Mouse (Mus musculus): ENCODE measurements around the gene Iah1. TPM values are rescaled to one million over a fixed set of nuclear protein-coding genes. Genes with fewer than 3 reads are reported as not detected.

The Iah1 gene
- 34.1 and 40.1 TPM in 2 replicates for polyA plus RNA-seq (2014; fragmentation: Nextera tagmentation; extraction: Ambion mirVana)

DNA sequence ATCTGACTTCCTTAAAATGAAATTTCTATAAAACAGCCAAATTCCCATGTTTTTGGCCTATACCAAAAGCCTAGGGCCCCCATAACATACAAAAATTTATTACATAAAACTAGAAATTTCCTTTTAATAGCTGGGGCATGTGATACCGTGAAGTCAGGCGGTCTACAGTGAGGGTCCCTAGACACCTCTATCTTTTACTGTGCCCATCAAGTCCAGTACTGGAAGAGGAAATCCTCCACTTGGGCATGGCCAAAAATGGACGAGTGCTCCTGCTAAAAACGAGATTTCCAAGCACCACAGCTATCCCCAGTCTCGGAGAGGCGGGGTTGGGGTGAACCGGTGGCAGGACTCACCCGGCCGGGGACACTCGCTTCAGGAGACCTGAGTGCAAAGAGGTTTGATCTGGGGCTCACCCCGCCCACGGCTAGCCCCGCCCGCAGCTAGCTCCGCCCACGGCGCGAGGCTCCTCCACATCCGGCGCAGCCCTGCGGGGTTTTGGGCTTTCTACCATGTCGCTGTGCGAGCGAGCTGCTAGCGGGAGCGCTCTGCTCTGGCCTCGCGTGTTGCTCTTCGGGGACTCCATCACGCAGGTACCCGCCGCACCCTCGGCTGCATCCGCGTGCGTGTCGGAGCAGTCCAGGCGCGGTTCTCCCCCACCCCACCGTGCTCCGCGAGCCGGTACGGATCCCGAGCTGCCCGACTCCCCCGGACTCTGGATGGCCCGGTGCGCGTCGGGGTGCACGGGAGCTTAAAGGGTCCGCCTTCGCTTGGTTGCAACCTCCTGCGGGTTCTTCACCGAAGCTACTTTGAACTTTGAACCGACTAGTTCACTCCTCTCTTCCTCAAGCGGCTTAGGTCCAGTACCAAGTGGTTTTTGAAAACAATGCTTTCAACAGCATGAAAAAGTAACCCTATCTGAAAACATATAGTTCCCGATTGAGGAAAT lies at the start of gene Iah1:
Gene Iah1, plus strand, starts transcription at position 467 of the 946 bp plus-strand sequence.
- H3K4me2 ChIP-seq (ENCODE audit: low read length), result peak within 1 kb of the TSS; percentile 80
- peak within 1 kb of the TSS; percentile 61 for H3K4me3 ChIP-seq (replicated peaks; ENCODE audit: low read depth, low read length)
- 0 out of 2 replicates have a peak, but pooled peaks cover 4% of the 10 kb centered on the region for H3K4me1 ChIP-seq (ENCODE audit: control insufficient read depth, insufficient read depth, low read length)
- H3K9me3 ChIP-seq (ENCODE audit: control insufficient read depth, low read length), result no peaks in the 10 kb centered on the region
- H3K9ac ChIP-seq (replicated peaks; ENCODE audit: low read length), result peak within 1 kb of the TSS; percentile 72
- WGBS, result 2% methylated on average over 59 of the region's 59 CpGs
- peaks cover 47% of the 10 kb centered on the region for H3K36me3 ChIP-seq (ENCODE audit: control insufficient read depth, insufficient read depth, low read length)
- ATAC-seq (ENCODE audit: low FRiP score, low TSS enrichment) (peak; percentile 89), DNase-seq (peak; percentile 87)
- no peaks in the 10 kb centered on the region for H3K27me3 ChIP-seq (ENCODE audit: control insufficient read depth, insufficient read depth, low read length)
- peak within 1 kb of the TSS; percentile 61; the same call in 1 of the 2 replicates for H3K27ac ChIP-seq (replicated peaks; ENCODE audit: low read depth, low read length)

DNA sequence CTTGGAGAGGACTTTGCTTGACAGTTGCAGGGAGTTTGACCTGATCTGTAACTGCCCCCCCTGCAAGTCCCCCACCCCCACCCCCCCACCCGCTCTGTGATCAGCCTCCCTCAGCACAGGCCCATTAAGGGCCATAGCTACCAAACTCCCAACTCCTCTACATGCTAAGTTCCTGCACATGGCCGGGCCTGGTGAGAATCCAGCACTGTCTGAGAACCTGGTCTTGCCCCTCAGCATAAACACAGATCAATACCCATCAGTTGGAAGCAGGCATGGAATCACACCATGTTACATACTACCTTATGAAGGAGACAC lies 49.4 kb upstream of the Iah1 start:
- no peaks in the 10 kb centered on the region for H3K9me3 ChIP-seq (ENCODE audit: control insufficient read depth, low read length)
- peaks cover 85% of the 10 kb centered on the region for H3K36me3 ChIP-seq (ENCODE audit: control insufficient read depth, insufficient read depth, low read length)
- no peak overlapping the region for H3K4me2 ChIP-seq (ENCODE audit: low read length)
- no peaks in the 10 kb centered on the region for H3K27me3 ChIP-seq (ENCODE audit: control insufficient read depth, insufficient read depth, low read length)
- H3K4me1 ChIP-seq (ENCODE audit: control insufficient read depth, insufficient read depth, low read length), result no peaks in the 10 kb centered on the region
- WGBS, result 93% methylated on average over 2 of the region's 2 CpGs
- H3K9ac ChIP-seq (replicated peaks; ENCODE audit: low read length), result no peak overlapping the region
- no peak overlapping the region for H3K27ac ChIP-seq (replicated peaks; ENCODE audit: low read depth, low read length)
- no peak overlapping the region for H3K4me3 ChIP-seq (replicated peaks; ENCODE audit: low read depth, low read length)
- DNase-seq, result no peak
- ATAC-seq (ENCODE audit: low FRiP score, low TSS enrichment), result no peak; the same call in 1 of the 2 replicates

DNA sequence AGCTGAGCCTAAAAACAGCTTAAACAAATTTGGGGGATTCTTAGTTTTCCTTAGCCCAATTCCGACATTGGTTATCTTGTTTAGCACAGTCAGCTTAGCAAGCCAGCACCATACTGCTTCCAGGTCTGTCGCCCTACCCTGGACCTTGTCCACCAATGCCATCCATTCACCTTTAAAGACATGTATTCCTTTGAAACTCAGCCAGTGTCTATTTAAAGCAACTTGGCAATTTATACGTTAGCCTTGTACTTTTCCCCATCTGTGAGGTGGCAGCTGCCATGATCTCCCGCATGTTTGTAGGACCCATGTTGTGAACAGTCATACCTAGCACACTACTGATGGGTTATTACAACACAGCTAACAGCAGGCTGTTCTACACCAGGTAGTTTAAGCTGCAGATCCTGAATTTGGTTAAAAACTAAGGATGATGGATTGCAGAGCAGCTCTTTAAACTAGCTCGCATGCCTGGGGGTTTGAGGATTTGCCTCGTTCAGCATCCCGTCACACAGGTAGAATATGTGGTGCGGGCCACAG lies 48.0 kb upstream of the Iah1 start:
- WGBS, result 95% methylated on average over 8 of the region's 8 CpGs
- no peak overlapping the region for H3K4me2 ChIP-seq (ENCODE audit: low read length)
- no peaks in the 10 kb centered on the region for H3K4me1 ChIP-seq (ENCODE audit: control insufficient read depth, insufficient read depth, low read length)
- no peak overlapping the region for H3K4me3 ChIP-seq (replicated peaks; ENCODE audit: low read depth, low read length)
- ATAC-seq (ENCODE audit: low FRiP score, low TSS enrichment) (no peak), DNase-seq (no peak)
- no peaks in the 10 kb centered on the region for H3K9me3 ChIP-seq (ENCODE audit: control insufficient read depth, low read length)
- no peak overlapping the region for H3K9ac ChIP-seq (replicated peaks; ENCODE audit: low read length)
- H3K27ac ChIP-seq (replicated peaks; ENCODE audit: low read depth, low read length), result no peak overlapping the region
- H3K27me3 ChIP-seq (ENCODE audit: control insufficient read depth, insufficient read depth, low read length), result no peaks in the 10 kb centered on the region
- peaks cover 84% of the 10 kb centered on the region for H3K36me3 ChIP-seq (ENCODE audit: control insufficient read depth, insufficient read depth, low read length)

DNA sequence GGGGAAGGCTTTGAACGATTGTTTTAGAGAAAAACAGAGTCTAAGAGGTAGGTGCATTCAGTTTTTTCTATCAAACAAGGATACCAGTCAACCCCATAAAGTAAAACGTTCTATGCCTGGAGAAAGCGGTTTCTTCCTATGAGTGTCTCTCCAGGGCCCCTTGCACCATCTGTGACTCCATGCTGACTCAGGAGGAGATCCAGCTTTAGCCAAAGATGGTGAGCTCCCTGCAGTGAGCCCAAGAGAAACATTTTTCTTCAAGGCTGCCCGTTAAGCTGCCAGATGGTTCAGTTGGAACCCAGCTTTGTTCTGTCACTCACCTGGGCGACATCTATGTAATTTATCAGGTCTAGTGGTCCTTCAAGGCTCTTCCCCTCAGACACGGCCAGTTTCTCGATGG lies 41.7 kb upstream of the Iah1 start:
- WGBS, result 78% methylated on average over 7 of the region's 7 CpGs
- H3K9me3 ChIP-seq (ENCODE audit: control insufficient read depth, low read length), result no peaks in the 10 kb centered on the region
- no peak overlapping the region for H3K27ac ChIP-seq (replicated peaks; ENCODE audit: low read depth, low read length)
- no peak overlapping the region for H3K9ac ChIP-seq (replicated peaks; ENCODE audit: low read length)
- DNase-seq, result no peak
- no peaks in the 10 kb centered on the region for H3K4me1 ChIP-seq (ENCODE audit: control insufficient read depth, insufficient read depth, low read length)
- no peak for ATAC-seq (ENCODE audit: low FRiP score, low TSS enrichment)
- no peaks in the 10 kb centered on the region for H3K27me3 ChIP-seq (ENCODE audit: control insufficient read depth, insufficient read depth, low read length)
- H3K36me3 ChIP-seq (ENCODE audit: control insufficient read depth, insufficient read depth, low read length), result peaks cover 45% of the 10 kb centered on the region
- H3K4me3 ChIP-seq (replicated peaks; ENCODE audit: low read depth, low read length), result no peak overlapping the region
- no peak overlapping the region for H3K4me2 ChIP-seq (ENCODE audit: low read length)

DNA sequence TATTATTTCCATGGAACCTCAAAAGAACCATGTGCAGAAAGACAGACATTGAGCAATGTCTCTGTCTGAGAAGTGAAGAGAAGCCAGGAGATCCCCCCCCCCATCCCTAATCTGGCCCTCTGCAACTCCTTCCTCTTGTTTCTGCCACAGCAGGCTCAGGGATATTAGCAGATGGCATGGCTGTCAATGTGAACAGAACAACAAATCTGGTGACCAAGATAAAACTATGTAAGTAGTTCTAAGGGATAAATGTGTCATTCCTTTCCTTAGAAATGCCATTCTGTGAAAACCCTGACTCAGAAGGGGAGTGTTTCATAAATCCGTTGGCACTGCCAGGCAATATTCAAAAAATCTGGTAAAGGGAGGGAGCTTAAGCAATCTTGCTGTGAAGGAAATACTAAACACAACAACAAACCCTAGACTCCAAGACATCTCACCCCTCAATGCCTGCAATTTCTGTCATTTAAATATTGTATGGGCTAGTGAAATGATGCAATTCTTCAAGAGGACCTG lies 38.8 kb upstream of the Iah1 start:
- Histone ChIP-seq H3K9ac (replicated peaks; ENCODE audit: low read length) (no peak overlapping the region), H3K9me3 (ENCODE audit: control insufficient read depth, low read length) (no peaks in the 10 kb centered on the region), H3K4me2 (ENCODE audit: low read length) (no peak overlapping the region), H3K36me3 (ENCODE audit: control insufficient read depth, insufficient read depth, low read length) (peaks cover 16% of the 10 kb centered on the region), H3K27me3 (ENCODE audit: control insufficient read depth, insufficient read depth, low read length) (no peaks in the 10 kb centered on the region), H3K4me1 (ENCODE audit: control insufficient read depth, insufficient read depth, low read length) (no peaks in the 10 kb centered on the region), H3K27ac (replicated peaks; ENCODE audit: low read depth, low read length) (no peak overlapping the region), H3K4me3 (replicated peaks; ENCODE audit: low read depth, low read length) (no peak overlapping the region)
- no peak for ATAC-seq (ENCODE audit: low FRiP score, low TSS enrichment)
- DNase-seq, result no peak
- 88% methylated on average over 1 of the region's 1 CpGs for WGBS

DNA sequence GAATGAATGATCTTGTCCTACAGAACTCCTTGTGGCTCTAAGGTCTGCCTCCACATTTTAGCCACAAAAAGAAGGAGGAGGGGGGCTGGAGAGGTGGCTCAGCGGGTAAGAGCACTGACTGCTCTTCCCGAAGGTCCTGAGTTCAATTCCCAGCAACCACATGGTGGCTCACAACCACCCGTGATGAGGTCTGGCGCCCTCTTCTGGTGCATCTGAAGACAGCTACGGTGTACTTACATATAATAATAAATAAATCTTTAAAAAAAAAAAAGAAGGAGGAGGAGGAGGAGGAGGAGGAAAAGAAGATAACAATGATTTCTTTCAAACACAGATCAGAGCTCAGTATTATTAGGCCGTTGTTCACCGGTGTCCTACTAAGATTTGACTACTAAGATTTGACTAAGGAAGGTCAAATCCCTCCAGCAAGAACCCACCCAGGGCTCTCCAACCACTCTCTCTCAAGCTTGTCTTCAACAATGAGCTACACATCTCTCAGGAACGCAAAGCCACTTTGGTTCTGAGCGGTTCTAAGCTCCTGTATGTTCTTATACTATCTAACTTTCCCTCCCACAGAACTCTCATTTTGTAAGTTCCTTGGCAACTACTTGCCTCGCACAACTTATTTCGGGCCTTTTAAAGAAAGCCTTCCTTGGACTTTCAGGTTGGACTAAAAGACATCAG lies 31.3 kb upstream of the Iah1 start, which contains the start of gene Cpsf3:
Gene Cpsf3, plus strand, starts transcription at position 631 of the 681 bp plus-strand sequence.
- peak within 1 kb of the TSS; percentile 90 for H3K27ac ChIP-seq (replicated peaks; ENCODE audit: low read depth, low read length)
- peaks cover 10% of the 10 kb centered on the region for H3K36me3 ChIP-seq (ENCODE audit: control insufficient read depth, insufficient read depth, low read length)
- H3K4me1 ChIP-seq (ENCODE audit: control insufficient read depth, insufficient read depth, low read length), result peaks cover 20% of the 10 kb centered on the region
- H3K9ac ChIP-seq (replicated peaks; ENCODE audit: low read length), result peak within 1 kb of the TSS; percentile 82
- H3K9me3 ChIP-seq (ENCODE audit: control insufficient read depth, low read length), result no peaks in the 10 kb centered on the region
- peak within 1 kb of the TSS; percentile 80 for H3K4me3 ChIP-seq (replicated peaks; ENCODE audit: low read depth, low read length)
- 59% methylated on average over 11 of the region's 11 CpGs for WGBS
- H3K4me2 ChIP-seq (ENCODE audit: low read length), result peak within 1 kb of the TSS; percentile 87
- ATAC-seq (ENCODE audit: low FRiP score, low TSS enrichment) (no peak), DNase-seq (no peak)
- no peaks in the 10 kb centered on the region for H3K27me3 ChIP-seq (ENCODE audit: control insufficient read depth, insufficient read depth, low read length)

DNA sequence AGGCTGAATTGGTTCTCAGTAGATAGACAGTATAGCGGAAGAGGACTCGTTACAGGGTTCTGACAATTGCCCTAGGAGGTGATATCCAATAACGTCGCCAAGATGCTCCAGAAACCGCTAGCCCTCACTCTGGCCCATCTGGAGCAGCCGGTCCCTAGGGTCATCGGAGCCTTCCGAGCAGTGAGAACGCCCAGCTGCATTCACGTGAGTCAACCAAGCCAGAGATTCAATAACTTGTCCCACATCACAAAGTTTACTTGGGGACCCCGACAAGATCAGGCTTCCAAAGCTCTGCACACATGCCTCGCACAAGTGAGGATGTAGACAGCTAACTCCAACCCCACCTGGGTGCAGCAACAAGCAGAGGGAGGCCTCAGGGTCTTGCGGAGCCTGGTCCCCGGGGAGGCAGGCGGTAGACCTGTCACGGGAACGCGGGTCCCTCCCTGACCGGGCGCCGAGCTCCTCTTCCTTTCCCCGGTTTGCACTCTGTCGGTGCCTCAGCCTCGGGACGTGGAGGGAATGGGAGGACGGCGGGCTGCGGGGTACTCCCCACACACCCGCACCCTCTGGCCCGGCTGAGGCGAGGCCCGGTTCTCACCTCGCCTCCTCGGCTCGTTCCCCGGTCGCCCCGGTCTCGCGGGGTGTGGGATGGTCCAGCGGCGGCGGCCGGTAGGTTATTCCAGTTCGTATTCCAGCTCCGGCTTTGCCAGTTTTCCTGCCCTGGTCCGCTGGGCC lies 30.5 kb upstream of the Iah1 start:
- DNase-seq (no peak), ATAC-seq (ENCODE audit: low FRiP score, low TSS enrichment) (peak; percentile 6)
- WGBS, result under 1% methylated on average over 47 of the region's 47 CpGs
- Histone ChIP-seq H3K9me3 (ENCODE audit: control insufficient read depth, low read length) (no peaks in the 10 kb centered on the region), H3K4me1 (ENCODE audit: control insufficient read depth, insufficient read depth, low read length) (peaks cover 20% of the 10 kb centered on the region), H3K4me3 (replicated peaks; ENCODE audit: low read depth, low read length) (peak overlapping the region; percentile 80), H3K27me3 (ENCODE audit: control insufficient read depth, insufficient read depth, low read length) (no peaks in the 10 kb centered on the region), H3K9ac (replicated peaks; ENCODE audit: low read length) (peak overlapping the region; percentile 75), H3K36me3 (ENCODE audit: control insufficient read depth, insufficient read depth, low read length) (peaks cover 17% of the 10 kb centered on the region), H3K27ac (replicated peaks; ENCODE audit: low read depth, low read length) (peak overlapping the region; percentile 90), H3K4me2 (ENCODE audit: low read length) (peak overlapping the region; percentile 87)

DNA sequence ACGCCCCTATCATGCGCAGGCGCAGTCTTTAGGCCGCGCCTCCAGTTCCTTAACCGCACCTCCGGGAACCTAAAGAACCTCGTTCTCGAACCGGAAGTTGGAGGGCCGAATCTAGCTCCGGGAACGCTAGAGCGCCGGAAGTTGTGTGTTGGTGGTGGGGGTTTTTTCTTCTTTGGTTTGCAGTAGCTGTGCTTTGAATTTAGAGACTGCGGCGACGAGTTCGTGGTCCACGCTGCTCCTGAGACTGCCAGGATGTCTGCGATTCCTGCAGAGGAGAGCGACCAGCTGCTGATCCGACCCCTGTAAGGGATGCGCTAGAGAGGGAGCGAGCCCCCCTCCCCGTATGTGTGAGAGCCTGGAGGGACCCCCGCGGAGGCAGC lies 30.0 kb upstream of the Iah1 start, which contains the start of gene Itgb1bp1:
Gene Itgb1bp1, minus strand, starts transcription at position 42 of the 380 bp plus-strand sequence.
- peaks cover 23% of the 10 kb centered on the region for H3K36me3 ChIP-seq (ENCODE audit: control insufficient read depth, insufficient read depth, low read length)
- peak; percentile 95 for ATAC-seq (ENCODE audit: low FRiP score, low TSS enrichment)
- peak within 1 kb of the TSS; percentile 80 for H3K4me3 ChIP-seq (replicated peaks; ENCODE audit: low read depth, low read length)
- peaks cover 20% of the 10 kb centered on the region for H3K4me1 ChIP-seq (ENCODE audit: control insufficient read depth, insufficient read depth, low read length)
- H3K27ac ChIP-seq (replicated peaks; ENCODE audit: low read depth, low read length), result peak within 1 kb of the TSS; percentile 90
- no peaks in the 10 kb centered on the region for H3K27me3 ChIP-seq (ENCODE audit: control insufficient read depth, insufficient read depth, low read length)
- H3K9me3 ChIP-seq (ENCODE audit: control insufficient read depth, low read length), result no peaks in the 10 kb centered on the region
- peak within 1 kb of the TSS; percentile 82 for H3K9ac ChIP-seq (replicated peaks; ENCODE audit: low read length)
- peak; percentile 100 for DNase-seq
- under 1% methylated on average over 28 of the region's 28 CpGs for WGBS
- peak within 1 kb of the TSS; percentile 87 for H3K4me2 ChIP-seq (ENCODE audit: low read length)

Measured in midbrain, embryonic 14.5 days (tissue).